Mouse (Mus musculus) liver, embryonic 15.5 days (tissue): Measurements from ENCODE around the gene Vsig2. TPM values are rescaled to one million over a fixed set of nuclear protein-coding genes. Genes with fewer than 3 reads are reported as not detected.

Source experiments
- ATAC-seq: fragments of 200-750 bp; cut with Nextera tagmentation; 2 replicates; pipeline ENCODE4 v1.8.0; 2017; ENCODE audit warnings: moderate number of reproducible peaks, mild to moderate bottlenecking, moderate library complexity; ENCODE audit not compliant: insufficient read depth
- H3K27ac ChIP-seq: fragments of 300-500 bp; sonication (generic); replicated peaks from 2 replicates; pipeline ENCODE4 v1.5.1; 2015; ENCODE audit warnings: mild to moderate bottlenecking, inconsistent platforms
- H3K27me3 ChIP-seq: fragments of 300-500 bp; sonication (generic); 2 replicates; pipeline ENCODE4 v1.6.1; 2015; ENCODE audit warnings: mild to moderate bottlenecking, inconsistent platforms
- H3K36me3 ChIP-seq: fragments of 300-500 bp; sonication (generic); replicated peaks from 2 replicates; pipeline ENCODE4 v1.6.1; 2015; ENCODE audit warnings: moderate library complexity, mild to moderate bottlenecking, inconsistent platforms
- H3K4me1 ChIP-seq: fragments of 300-500 bp; sonication (generic); replicated peaks from 2 replicates; pipeline ENCODE4 v1.6.1; 2015; ENCODE audit warnings: inconsistent platforms
- H3K4me2 ChIP-seq: fragments of 300-500 bp; sonication (generic); 2 replicates; pipeline ENCODE4 v1.6.1; 2015; ENCODE audit warnings: moderate library complexity, mild to moderate bottlenecking, inconsistent platforms
- H3K4me3 ChIP-seq: fragments of 300-500 bp; sonication (generic); replicated peaks from 2 replicates; pipeline ENCODE4 v1.5.1; 2015; ENCODE audit warnings: mild to moderate bottlenecking, inconsistent platforms
- H3K9ac ChIP-seq: fragments of 300-500 bp; sonication (generic); 2 replicates; pipeline ENCODE4 v1.6.1; 2015; ENCODE audit warnings: moderate library complexity, mild to moderate bottlenecking, inconsistent platforms
- H3K9me3 ChIP-seq: fragments of 300-500 bp; sonication (generic); replicated peaks from 2 replicates; pipeline ENCODE4 v1.6.1; 2016; ENCODE audit warnings: inconsistent platforms
- WGBS: fragments of 180-500 bp; shearing (Covaris S2); methylation state at CpG from one replicate; pipeline ENCODE4 v1.1.7; 2015; ENCODE audit warnings: mixed read lengths; ENCODE audit not compliant: insufficient replicate concordance; 5-methylcytosine and 5-hydroxymethylcytosine counted together
- polyA plus RNA-seq: library from polyadenylated mRNA; unstranded; fragments of >200 nt; fragmentation: Nextera tagmentation; extraction: Ambion mirVana; gene quantifications from 2 replicates; pipeline ENCODE4 v1.2.1, GENCODE M21; 2015

Gene Vsig2
- polyA plus RNA-seq, 1 experiment from 2014 or later, result 0.32 TPM

DNA sequence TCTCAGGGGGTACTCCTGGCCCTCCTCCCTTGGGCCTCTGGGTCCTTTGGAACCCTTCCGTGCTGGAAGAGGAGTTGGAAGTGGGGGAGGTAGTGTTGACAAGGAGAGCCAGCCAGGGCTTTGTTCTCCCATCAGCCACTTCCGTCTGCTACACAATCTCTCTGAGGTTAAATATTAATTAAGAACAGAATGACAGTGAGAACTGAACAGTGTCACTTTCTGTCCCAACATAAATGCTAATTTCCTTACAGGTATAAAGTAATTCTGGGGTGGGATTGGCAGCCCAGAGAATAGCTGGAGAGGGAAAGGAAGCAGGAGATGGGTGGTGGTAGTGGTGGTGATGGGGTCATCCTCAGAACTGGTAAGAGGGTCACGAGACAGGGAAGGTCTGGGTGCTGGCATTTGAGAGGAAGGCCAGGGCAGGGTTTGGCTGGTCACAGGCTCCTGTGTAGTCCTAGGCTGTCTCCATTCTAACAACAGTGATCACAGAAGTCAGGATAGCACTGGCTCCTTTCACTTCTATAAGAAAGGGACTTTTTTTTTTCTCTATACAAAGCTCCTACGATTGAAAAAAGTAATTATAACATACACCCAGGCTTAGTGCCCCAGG lies 29.7 kb downstream of the Vsig2 start:
- no peaks in the 10 kb centered on the region for H3K36me3 ChIP-seq
- no peak overlapping the region for H3K27ac ChIP-seq
- no peaks in the 10 kb centered on the region for H3K27me3 ChIP-seq
- H3K4me2 ChIP-seq, result peak overlapping the region; percentile 51
- H3K4me1 ChIP-seq, result peaks cover 58% of the 10 kb centered on the region
- ATAC-seq, result no peak
- 31% methylated on average over 4 of the region's 4 CpGs for WGBS
- no peaks in the 10 kb centered on the region for H3K9me3 ChIP-seq
- no peak overlapping the region for H3K9ac ChIP-seq
- H3K4me3 ChIP-seq, result no peak overlapping the region

DNA sequence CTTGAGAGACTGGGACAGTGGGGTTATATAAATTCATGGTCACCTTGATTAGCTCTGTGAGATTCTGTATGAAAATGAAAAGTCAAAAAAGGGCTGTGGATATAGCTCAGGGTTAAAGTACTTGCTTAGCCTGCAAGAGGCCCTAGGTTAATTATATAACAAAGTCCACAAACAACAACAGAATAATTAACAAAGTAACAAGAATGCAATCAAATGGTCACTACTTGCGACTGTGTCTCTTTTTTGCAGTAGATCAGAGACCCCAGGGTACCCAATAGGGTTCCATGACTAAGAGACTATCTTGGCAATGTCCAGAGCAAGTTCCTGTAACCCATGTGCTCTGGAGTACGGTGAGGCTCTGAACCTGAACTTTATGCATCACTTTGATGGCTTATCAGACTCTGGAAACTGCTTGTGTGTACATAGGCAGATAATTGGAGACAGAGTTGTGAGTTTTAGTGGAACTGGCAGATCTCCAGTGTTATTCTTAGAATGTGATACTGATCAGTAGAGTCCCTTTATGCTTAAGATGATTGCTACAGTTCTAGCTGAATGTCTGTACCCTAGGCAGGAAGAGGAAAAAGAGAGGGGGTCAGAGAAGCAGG lies 30.3 kb downstream of the Vsig2 start:
- WGBS, result 41% methylated on average over 2 of the region's 2 CpGs
- no peak overlapping the region for H3K4me2 ChIP-seq
- peak; percentile 48 for ATAC-seq
- no peaks in the 10 kb centered on the region for H3K27me3 ChIP-seq
- no peak overlapping the region for H3K4me3 ChIP-seq
- H3K27ac ChIP-seq, result no peak overlapping the region
- no peak overlapping the region for H3K9ac ChIP-seq
- no peaks in the 10 kb centered on the region for H3K9me3 ChIP-seq
- no peaks in the 10 kb centered on the region for H3K36me3 ChIP-seq
- H3K4me1 ChIP-seq, result peaks cover 52% of the 10 kb centered on the region

DNA sequence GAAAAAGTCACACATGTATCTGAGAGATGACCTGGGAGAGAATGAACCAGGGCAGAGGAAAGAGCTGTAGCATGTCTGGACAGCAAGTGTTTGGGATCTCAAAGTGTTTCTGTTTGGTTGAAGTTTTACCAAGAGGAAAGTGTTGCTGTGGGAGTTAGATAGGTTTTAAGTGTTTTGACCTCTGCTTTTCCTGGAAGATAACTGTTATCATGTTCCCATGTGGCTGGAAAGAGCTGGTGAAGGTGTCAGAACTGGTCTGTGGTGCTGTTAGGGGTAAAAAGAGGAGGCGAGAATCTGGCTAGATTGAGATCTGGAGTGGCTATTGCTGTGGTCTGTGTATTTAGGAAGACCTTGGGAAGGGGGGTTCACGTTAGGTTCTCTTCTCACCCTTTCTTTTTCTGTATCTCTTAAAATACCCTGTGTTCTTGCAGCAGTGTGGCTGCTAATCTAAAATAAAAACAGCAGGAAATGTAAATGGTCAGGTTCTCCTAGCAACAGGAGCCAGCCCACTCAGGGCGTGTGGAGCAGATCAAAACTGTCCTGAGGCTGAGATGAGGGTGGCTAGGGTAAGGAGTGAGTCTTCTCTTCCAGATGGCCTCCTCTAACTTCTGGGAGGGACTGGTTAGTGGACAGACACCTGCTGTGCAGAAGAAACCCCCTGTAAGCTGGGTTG lies 33.3 kb downstream of the Vsig2 start:
- Histone ChIP-seq H3K4me1 (peaks cover 40% of the 10 kb centered on the region), H3K36me3 (no peaks in the 10 kb centered on the region), H3K4me3 (no peak overlapping the region), H3K27me3 (no peaks in the 10 kb centered on the region), H3K27ac (no peak overlapping the region), H3K9ac (no peak overlapping the region), H3K9me3 (no peaks in the 10 kb centered on the region), H3K4me2 (no peak overlapping the region)
- 0 out of 2 replicates have a peak, but pooled peaks have one; percentile 23 for ATAC-seq
- 6% methylated on average over 3 of the region's 3 CpGs for WGBS

DNA sequence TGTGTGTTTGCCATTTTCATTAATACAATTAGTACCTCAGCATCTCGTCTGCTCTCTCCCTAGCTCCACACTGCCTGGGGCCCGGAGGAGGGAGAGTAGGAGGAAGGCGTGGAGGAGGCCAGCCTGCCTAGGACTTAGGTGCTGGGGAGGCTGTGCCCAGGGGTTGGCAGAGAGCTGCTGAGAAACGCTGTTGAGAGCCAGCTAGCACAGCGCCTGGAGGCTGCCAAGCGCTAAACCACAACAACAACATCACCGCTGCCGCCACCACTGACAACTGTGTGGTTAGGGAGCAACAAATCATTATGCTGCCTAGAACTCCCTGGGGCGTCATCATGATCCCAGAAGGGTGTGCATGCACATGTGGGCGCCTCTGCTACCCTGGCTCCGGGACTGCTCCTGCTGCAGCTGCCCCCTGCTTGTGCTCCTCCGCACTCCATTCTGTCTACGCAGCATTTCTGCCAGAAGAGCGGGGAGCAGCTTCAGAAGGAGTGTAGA lies 37.4 kb downstream of the Vsig2 start:
- Histone ChIP-seq H3K9ac (no peak overlapping the region), H3K4me3 (no peak overlapping the region), H3K36me3 (no peaks in the 10 kb centered on the region), H3K27ac (no peak overlapping the region), H3K27me3 (no peaks in the 10 kb centered on the region), H3K9me3 (no peaks in the 10 kb centered on the region), H3K4me1 (peaks cover 7% of the 10 kb centered on the region), H3K4me2 (peak overlapping the region; percentile 1; the same call in 1 of the 2 replicates)
- ATAC-seq, result no peak
- 19% methylated on average over 14 of the region's 14 CpGs for WGBS

DNA sequence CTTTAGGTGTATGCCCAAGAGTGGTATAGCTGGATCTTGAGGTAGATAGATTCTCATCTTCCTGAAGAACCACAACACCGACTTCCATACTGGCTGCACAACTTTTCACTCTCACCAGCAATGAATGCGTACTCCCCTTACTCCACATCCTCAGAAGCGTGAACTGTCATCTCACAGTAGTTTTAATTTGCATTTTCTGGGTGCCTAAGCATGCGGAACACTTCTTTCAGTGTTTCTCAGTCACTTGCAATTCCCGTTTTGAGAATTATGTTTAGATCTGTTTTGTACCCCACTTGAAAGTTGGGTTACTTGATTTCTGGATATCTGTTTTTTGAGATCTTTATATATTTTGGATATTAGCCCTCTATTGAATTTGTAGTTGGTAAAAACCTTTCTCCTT lies 44.5 kb downstream of the Vsig2 start:
- Histone ChIP-seq H3K27ac (no peak overlapping the region), H3K4me1 (no peaks in the 10 kb centered on the region), H3K27me3 (no peaks in the 10 kb centered on the region), H3K9ac (no peak overlapping the region), H3K4me2 (no peak overlapping the region), H3K9me3 (no peaks in the 10 kb centered on the region), H3K36me3 (no peaks in the 10 kb centered on the region), H3K4me3 (no peak overlapping the region)
- no peak for ATAC-seq
- 67% methylated on average over 5 of the region's 5 CpGs for WGBS

DNA sequence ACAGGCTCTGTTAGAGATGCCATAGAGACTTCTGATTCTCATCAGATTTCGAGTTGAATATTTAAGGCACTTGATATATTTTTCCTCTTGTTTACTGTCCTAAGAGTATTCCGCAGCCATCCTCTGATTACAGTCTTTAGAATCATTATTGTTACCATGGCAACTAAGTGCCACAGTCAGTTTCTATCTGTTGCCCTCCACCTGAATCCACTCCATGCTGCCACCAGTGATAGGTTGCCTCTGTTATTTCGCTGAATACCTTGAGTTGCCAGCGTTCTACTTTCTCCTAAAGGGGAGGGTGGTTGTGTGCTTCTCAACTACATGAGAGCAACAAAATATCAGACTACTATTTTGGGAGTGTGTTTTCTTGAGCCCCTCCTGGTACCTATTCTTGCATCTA lies 47.7 kb downstream of the Vsig2 start:
- no peaks in the 10 kb centered on the region for H3K27me3 ChIP-seq
- no peak overlapping the region for H3K9ac ChIP-seq
- H3K36me3 ChIP-seq, result no peaks in the 10 kb centered on the region
- no peaks in the 10 kb centered on the region for H3K4me1 ChIP-seq
- H3K27ac ChIP-seq, result no peak overlapping the region
- H3K9me3 ChIP-seq, result no peaks in the 10 kb centered on the region
- no peak for ATAC-seq
- H3K4me3 ChIP-seq, result no peak overlapping the region
- H3K4me2 ChIP-seq, result no peak overlapping the region
- 60% methylated on average over 4 of the region's 4 CpGs for whole genome bisulfite sequencing

DNA sequence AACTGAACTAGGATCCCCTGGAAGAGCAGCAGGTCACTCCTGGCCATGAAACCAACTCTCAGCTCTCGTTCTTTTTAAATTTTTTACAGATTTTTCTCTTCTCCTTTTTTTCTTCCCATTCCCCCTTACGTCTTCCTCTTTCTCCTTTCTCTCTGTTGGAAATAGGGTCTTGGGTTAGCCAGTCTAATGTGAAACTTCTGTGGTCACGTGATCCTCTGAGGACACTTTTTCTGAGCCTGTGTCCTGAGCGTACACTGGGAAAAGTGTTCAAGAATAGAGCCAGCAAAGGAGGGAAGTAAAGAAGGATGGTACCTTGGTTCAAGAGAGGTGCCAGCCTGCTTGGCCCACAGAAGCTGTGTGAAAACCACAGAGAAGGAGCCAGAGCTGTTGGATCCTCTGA lies 51.3 kb downstream of the Vsig2 start:
- Histone ChIP-seq H3K4me2 (no peak overlapping the region), H3K4me1 (peaks cover 6% of the 10 kb centered on the region), H3K27ac (no peak overlapping the region), H3K36me3 (no peaks in the 10 kb centered on the region), H3K27me3 (no peaks in the 10 kb centered on the region), H3K9ac (no peak overlapping the region), H3K4me3 (no peak overlapping the region), H3K9me3 (no peaks in the 10 kb centered on the region)
- ATAC-seq, result no peak
- 68% methylated on average over 4 of the region's 4 CpGs for WGBS

DNA sequence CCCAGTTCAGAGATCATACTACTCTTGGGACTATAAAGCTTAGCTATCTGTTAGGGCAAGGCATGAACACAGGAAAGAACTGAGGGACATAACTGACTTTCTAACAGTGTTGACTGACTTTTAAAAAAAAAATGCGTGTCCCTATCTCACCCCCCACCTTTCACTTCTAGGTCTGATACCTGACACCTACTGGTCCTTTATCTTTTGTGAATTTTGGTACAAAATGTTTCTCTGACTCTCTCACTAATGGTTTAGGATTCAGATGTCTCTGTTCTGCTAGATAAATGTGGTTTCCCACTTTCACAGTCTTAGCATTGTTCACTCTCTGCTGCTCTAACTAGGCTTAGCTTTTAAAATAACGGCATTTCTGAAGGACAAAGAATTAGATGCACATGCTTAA lies 53.0 kb downstream of the Vsig2 start:
- H3K4me1 ChIP-seq, result peaks cover 6% of the 10 kb centered on the region
- no peaks in the 10 kb centered on the region for H3K36me3 ChIP-seq
- H3K27ac ChIP-seq, result no peak overlapping the region
- no peak overlapping the region for H3K4me3 ChIP-seq
- no peak overlapping the region for H3K4me2 ChIP-seq
- WGBS, result 25% methylated on average over 2 of the region's 2 CpGs
- H3K9me3 ChIP-seq, result no peaks in the 10 kb centered on the region
- H3K27me3 ChIP-seq, result no peaks in the 10 kb centered on the region
- peak; percentile 18; the same call in 1 of the 2 replicates for ATAC-seq
- H3K9ac ChIP-seq, result no peak overlapping the region

DNA sequence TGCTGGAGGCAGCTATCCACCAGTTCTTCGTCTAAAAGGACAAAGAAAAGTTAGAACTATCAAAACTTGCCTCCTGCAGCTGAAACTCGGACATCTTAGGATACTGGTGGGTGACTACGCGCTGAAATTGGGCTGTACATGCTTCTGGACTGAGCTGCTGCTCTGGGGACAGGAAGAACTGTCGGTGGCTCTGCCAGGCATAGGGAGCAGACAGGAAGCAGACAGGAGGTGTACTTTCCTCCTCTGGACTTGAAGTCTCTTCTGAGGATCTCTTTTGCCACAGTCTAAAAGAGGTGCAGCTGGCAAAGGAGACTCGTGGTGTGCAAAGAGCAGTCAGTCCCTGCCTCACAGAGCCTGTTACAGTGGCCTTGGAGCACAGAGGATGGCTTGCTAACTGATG lies 53.6 kb downstream of the Vsig2 start:
- 22% methylated on average over 6 of the region's 6 CpGs for WGBS
- Histone ChIP-seq H3K4me1 (peaks cover 6% of the 10 kb centered on the region), H3K27ac (no peak overlapping the region), H3K4me2 (no peak overlapping the region), H3K4me3 (no peak overlapping the region), H3K9ac (no peak overlapping the region), H3K36me3 (no peaks in the 10 kb centered on the region), H3K27me3 (no peaks in the 10 kb centered on the region), H3K9me3 (no peaks in the 10 kb centered on the region)
- ATAC-seq, result no peak

DNA sequence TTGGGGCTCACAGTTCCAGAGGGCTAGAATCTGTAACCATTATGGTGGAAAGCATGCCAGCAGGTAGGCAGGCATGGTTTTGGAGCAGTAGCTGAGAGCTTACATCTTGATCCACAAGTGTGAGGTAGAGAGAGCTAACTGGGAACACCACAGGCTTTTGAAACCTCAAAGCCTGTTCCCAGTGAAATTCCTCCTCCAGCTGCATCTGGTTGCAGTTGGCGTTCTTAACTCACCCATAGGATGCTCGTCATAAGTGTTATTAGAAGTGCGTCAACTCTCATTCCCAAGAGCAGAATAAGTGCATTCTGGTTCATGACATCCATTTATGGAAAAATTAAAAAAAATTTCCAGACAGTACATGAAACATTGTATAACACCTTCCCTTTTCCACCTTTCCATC lies 54.6 kb downstream of the Vsig2 start:
- Histone ChIP-seq H3K27ac (no peak overlapping the region), H3K9me3 (no peaks in the 10 kb centered on the region), H3K4me3 (no peak overlapping the region), H3K4me2 (no peak overlapping the region), H3K27me3 (no peaks in the 10 kb centered on the region), H3K36me3 (no peaks in the 10 kb centered on the region), H3K9ac (no peak overlapping the region), H3K4me1 (peaks cover 6% of the 10 kb centered on the region)
- 75% methylated on average over 3 of the region's 3 CpGs for WGBS
- ATAC-seq, result no peak
